Mouse (Mus musculus) kidney, adult 2 months (tissue): ENCODE measurements at regions not wholly inside any gene's neighbourhood (a gene's known extent, or its start where the extent isn't known, plus 50 kb on each side); places are given as distances from the start of the nearest gene placed in this dataset.

Experiments used
- CTCF ChIP-seq: fragments of 200-500 bp; conservative IDR thresholded peaks from 2 replicates; pipeline ENCODE4 v1.5.1; 2011; ENCODE audit warnings: low read depth, mild to moderate bottlenecking, control low read depth, low read length, moderate library complexity, mixed read lengths; ENCODE audit not compliant: insufficient read depth, insufficient read length
- POLR2A ChIP-seq: fragments of 200-500 bp; IDR thresholded peaks from one replicate; pipeline ENCODE4 v1.6.1; 2011; ENCODE audit warnings: low read depth, low read length, control low read depth

GRCm38 (mm10) chr12:59523368-59523767 lies 303.8 kb upstream of the Fbxo33 start:
- no peak for TF ChIP-seq CTCF
- TF ChIP-seq POLR2A = no peak
